Mouse (Mus musculus) myocyte (in vitro differentiated cells): ENCODE measurements around the gene Slc41a3.

Source experiments
- CEBPB ChIP-seq: IDR thresholded peaks from 2 replicates; pipeline ENCODE4 v1.6.1; 2011; ENCODE audit warnings: mild to moderate bottlenecking, moderate library complexity; ENCODE audit not compliant: poor library complexity, insufficient read depth, severe bottlenecking
- E2F4 ChIP-seq: IDR thresholded peaks from one replicate; pipeline ENCODE4 v1.6.1; 2011; ENCODE audit warnings: mild to moderate bottlenecking, control low read depth, moderate library complexity; ENCODE audit not compliant: insufficient read depth
- MAX ChIP-seq: IDR thresholded peaks from one replicate; pipeline ENCODE4 v1.6.1; 2011; ENCODE audit warnings: low read depth, mild to moderate bottlenecking, control low read depth
- POLR2A ChIP-seq: IDR thresholded peaks from one replicate; pipeline ENCODE4 v1.6.1; 2011; ENCODE audit warnings: low read depth, mild to moderate bottlenecking, control low read depth, moderate library complexity; ENCODE audit not compliant: insufficient read length
- POLR2AphosphoS2 ChIP-seq: IDR thresholded peaks from one replicate; pipeline ENCODE4 v1.6.1; 2011; ENCODE audit warnings: low read depth, control low read depth; ENCODE audit not compliant: insufficient read length
- REST ChIP-seq: IDR thresholded peaks from one replicate; pipeline ENCODE4 v1.6.1; 2011; ENCODE audit warnings: mild to moderate bottlenecking, control low read depth, moderate library complexity; ENCODE audit not compliant: insufficient read depth, insufficient read length
- TCF12 ChIP-seq: IDR thresholded peaks from one replicate; pipeline ENCODE4 v1.6.1; 2011; ENCODE audit warnings: mild to moderate bottlenecking, control low read depth; ENCODE audit not compliant: poor library complexity, insufficient read depth, severe bottlenecking
- USF1 ChIP-seq: IDR thresholded peaks from one replicate; pipeline ENCODE4 v1.6.1; 2011; ENCODE audit warnings: low read depth, mild to moderate bottlenecking, control low read depth, moderate library complexity

DNA sequence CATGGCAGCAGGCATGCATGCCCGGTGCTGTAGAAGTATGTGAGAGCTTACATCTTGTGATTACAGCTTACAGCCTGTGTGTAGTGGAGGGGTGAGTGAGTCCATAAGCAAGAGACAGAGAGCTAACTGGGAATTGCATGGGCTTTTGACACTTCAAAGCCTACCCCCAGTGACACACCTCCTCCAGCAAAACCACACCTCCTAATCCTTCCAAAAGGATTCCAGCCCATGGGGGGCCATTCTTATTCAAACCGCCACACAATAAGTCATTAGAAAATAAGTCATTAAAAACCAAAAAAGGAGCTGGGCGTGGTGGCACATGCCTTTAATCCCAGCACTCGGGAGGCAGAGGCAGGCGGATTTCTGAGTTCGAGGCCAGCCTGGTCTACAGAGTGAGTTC is 43.9 kb downstream of the Slc41a3 start:
- TF ChIP-seq POLR2A (no peak), USF1 (no peak), TCF12 (no peak), MAX (no peak), POLR2AphosphoS2 (no peak), E2F4 (no peak), CEBPB (no peak), REST (no peak)
